Mouse (Mus musculus) bone marrow, adult 2 months (tissue): ENCODE measurements around the gene Fbxo46. TPM values are rescaled to one million over a fixed set of nuclear protein-coding genes. Genes with fewer than 3 reads are reported as not detected.
"Not testable (repeated sequence)": the region's sequence is repeated elsewhere in the genome, so short reads cannot be mapped to it uniquely, and the experiment has no call there.

Experiments
- H3K27ac ChIP-seq: fragments of 200-500 bp; 2 replicates; pipeline ENCODE4 v1.5.1; 2012; ENCODE audit warnings: low read depth, mild to moderate bottlenecking, control low read depth, inconsistent platforms, low read length; ENCODE audit not compliant: control insufficient read depth, poor library complexity, insufficient read depth
- H3K4me1 ChIP-seq: fragments of 200-500 bp; 2 replicates; pipeline ENCODE4 v1.6.1; 2011; ENCODE audit warnings: low read length; ENCODE audit not compliant: control insufficient read depth, insufficient read depth
- H3K4me3 ChIP-seq: fragments of 200-500 bp; replicated peaks from 2 replicates; pipeline ENCODE3; 2011; ENCODE audit warnings: mild to moderate bottlenecking, low read depth, low read length, control low read depth; ENCODE audit not compliant: control insufficient read depth
- CTCF ChIP-seq: fragments of 200-500 bp; IDR thresholded peaks from 2 replicates; pipeline ENCODE4 v1.5.1; 2011; ENCODE audit warnings: low read length, control low read depth; ENCODE audit not compliant: control insufficient read depth, insufficient read depth
- POLR2A ChIP-seq: fragments of 200-500 bp; IDR thresholded peaks from 2 replicates; pipeline ENCODE4 v1.6.1; 2011; ENCODE audit warnings: low read depth, mild to moderate bottlenecking, control low read depth, low read length, borderline replicate concordance; ENCODE audit not compliant: control insufficient read depth
- WGBS: fragments of 180-500 bp; shearing (Covaris S2); methylation state at CpG from one replicate; pipeline ENCODE4 v1.1.7; 2018; 5-methylcytosine and 5-hydroxymethylcytosine counted together
- polyA plus RNA-seq: library from polyadenylated mRNA; stranded (reverse); fragments of >200 nt; gene quantifications from 2 replicates; pipeline ENCODE4 v1.2.4, GENCODE M21; 2011; ENCODE audit warnings: low replicate concordance; ENCODE audit not compliant: missing spikeins, insufficient read depth, insufficient read length

Gene Fbxo46
- polyA plus RNA-seq = 3.9 and 4.8 TPM in 2 replicates

- no peaks in the 10 kb centered on the region; the same call in 1 of the 2 replicates for H3K4me1 ChIP-seq
- peak within 1 kb of the TSS; percentile 84 for H3K4me3 ChIP-seq
- TF ChIP-seq POLR2A = peak; percentile 90; the same call in 1 of the 2 replicates
- TF ChIP-seq CTCF = no peak
- 0 out of 2 replicates have a peak within 1 kb of the TSS, but pooled peaks have one; percentile 21 for H3K27ac ChIP-seq
- WGBS = 1% methylated on average over 34 of the region's 34 CpGs
Measured at GRCm38 (mm10) chr7:19119631-19120429, at the start of gene Fbxo46. TSS of gene Fbxo46 (plus strand) at chr7:19119859.

GRCm38 (mm10) chr7:19071024-19071423 lies 48.6 kb upstream of the Fbxo46 start:
- 18% methylated on average over 3 of the region's 3 CpGs for WGBS

GRCm38 (mm10) chr7:19073504-19073903 lies 46.2 kb upstream of the Fbxo46 start:
- no peak overlapping the region for H3K27ac ChIP-seq
- TF ChIP-seq POLR2A (no peak), CTCF (peak; percentile 59; the same call in 1 of the 2 replicates)
- no peak overlapping the region for H3K4me3 ChIP-seq
- 78% methylated on average over 9 of the region's 9 CpGs for WGBS
- peaks cover 10% of the 10 kb centered on the region for H3K4me1 ChIP-seq

More at GRCm38 (mm10) chr7:19071024-19071423, 48.6 kb upstream of the Fbxo46 start:
- H3K4me1 ChIP-seq, H3K27ac ChIP-seq, H3K4me3 ChIP-seq: not testable (repeated sequence)

- H3K4me3 ChIP-seq = no peak overlapping the region
- peaks cover 10% of the 10 kb centered on the region for H3K4me1 ChIP-seq
- WGBS = 94% methylated on average over 6 of the region's 6 CpGs
- TF ChIP-seq POLR2A = no peak
- TF ChIP-seq CTCF = no peak
- H3K27ac ChIP-seq = no peak overlapping the region
Measured at GRCm38 (mm10) chr7:19074494-19074893, 45.2 kb upstream of the Fbxo46 start.

GRCm38 (mm10) chr7:19075231-19075630 lies 44.4 kb upstream of the Fbxo46 start:
- peaks cover 10% of the 10 kb centered on the region for H3K4me1 ChIP-seq
- 53% methylated on average over 5 of the region's 5 CpGs for WGBS
- H3K27ac ChIP-seq = no peak overlapping the region
- TF ChIP-seq CTCF = no peak
- no peak for TF ChIP-seq POLR2A
- H3K4me3 ChIP-seq = peak overlapping the region; percentile 64

GRCm38 (mm10) chr7:19075723-19076585 lies 43.7 kb upstream of the Fbxo46 start, which contains the start of gene Dmwd:
TSS of gene Dmwd (plus strand) at chr7:19076227.
- Histone ChIP-seq H3K4me1 (peaks cover 10% of the 10 kb centered on the region), H3K27ac (peak within 1 kb of the TSS; percentile 40; the same call in 1 of the 2 replicates), H3K4me3 (peak within 1 kb of the TSS; percentile 64)
- WGBS = 1% methylated on average over 91 of the region's 91 CpGs
- TF ChIP-seq POLR2A = no peak; the same call in 1 of the 2 replicates
- TF ChIP-seq CTCF = no peak

GRCm38 (mm10) chr7:19076586-19076991 lies 43.1 kb upstream of the Fbxo46 start:
- Histone ChIP-seq H3K4me1 (peaks cover 10% of the 10 kb centered on the region), H3K27ac (peak overlapping the region; percentile 40; the same call in 1 of the 2 replicates), H3K4me3 (peak overlapping the region; percentile 44)
- no peak for TF ChIP-seq CTCF
- no peak for TF ChIP-seq POLR2A
- WGBS = under 1% methylated on average over 22 of the region's 22 CpGs

- 2% methylated on average over 14 of the region's 14 CpGs for WGBS
- TF ChIP-seq POLR2A (0 out of 2 replicates have a peak, but pooled peaks have one; percentile 31), CTCF (0 out of 2 replicates have a peak, but pooled peaks have one; percentile 14)
- H3K4me1 ChIP-seq = peaks cover 10% of the 10 kb centered on the region
Measured at GRCm38 (mm10) chr7:19077761-19078160, 41.9 kb upstream of the Fbxo46 start.

More at GRCm38 (mm10) chr7:19077761-19078160, 41.9 kb upstream of the Fbxo46 start:
- no peak overlapping the region for H3K27ac ChIP-seq
- H3K4me3 ChIP-seq = peak overlapping the region; percentile 52
